Mouse (Mus musculus) MEL (cell line): Measurements from ENCODE around the gene Med19.

Source experiments
- CTCF ChIP-seq, 3 experiments: IDR thresholded peaks in 2 of 3; conservative IDR thresholded peaks in 1 of 3; 2 replicates each; pipeline ENCODE4 v1.5.1; 2011 to 2012; ENCODE audit warnings: low read length in 3 of 3, low read depth in 2 of 3, mild to moderate bottlenecking in 2 of 3, improper control_type of control experiment in 1 of 3, inconsistent platforms in 1 of 3, mixed read lengths in 1 of 3, moderate library complexity in 1 of 3; ENCODE audit not compliant: control insufficient read depth in 1 of 3, insufficient read depth in 1 of 3, poor library complexity in 1 of 3, severe bottlenecking in 1 of 3
- E2F4 ChIP-seq: IDR thresholded peaks from 2 replicates; pipeline ENCODE4 v1.6.1; 2011; ENCODE audit warnings: low read depth, low read length, improper control_type of control experiment, borderline replicate concordance
- EP300 ChIP-seq, 2 experiments: IDR thresholded peaks; 2 replicates each; pipeline ENCODE4 v1.6.1; 2011; ENCODE audit warnings: improper control_type of control experiment in 2 of 2, low read length in 2 of 2, low read depth in 1 of 2, mild to moderate bottlenecking in 1 of 2
- GATA1 ChIP-seq: IDR thresholded peaks from 2 replicates; pipeline ENCODE4 v1.6.1; 2011; ENCODE audit warnings: low read depth, low read length, improper control_type of control experiment
- MAZ ChIP-seq: IDR thresholded peaks from 2 replicates; pipeline ENCODE4 v1.6.1; 2012; ENCODE audit warnings: low read depth, mild to moderate bottlenecking, inconsistent platforms, low read length, improper control_type of control experiment
- POLR2A ChIP-seq, 2 experiments: IDR thresholded peaks; 2 replicates each; pipeline ENCODE4 v1.6.1; 2011 to 2012; ENCODE audit warnings: low read length in 2 of 2, mild to moderate bottlenecking in 2 of 2, control low read depth in 1 of 2, improper control_type of control experiment in 1 of 2, low read depth in 1 of 2, moderate library complexity in 1 of 2; ENCODE audit not compliant: control insufficient read depth in 1 of 2, insufficient read depth in 1 of 2, poor library complexity in 1 of 2
- TAL1 ChIP-seq: IDR thresholded peaks from 2 replicates; pipeline ENCODE4 v1.6.1; 2012; ENCODE audit warnings: mild to moderate bottlenecking, inconsistent platforms, low read length, moderate library complexity, mixed read lengths
- TBP ChIP-seq: IDR thresholded peaks from 2 replicates; pipeline ENCODE4 v1.8.0; 2011; ENCODE audit warnings: low read depth, low read length, improper control_type of control experiment
- ZC3H11A ChIP-seq: IDR thresholded peaks from 2 replicates; pipeline ENCODE4 v1.6.1; 2012; ENCODE audit warnings: low read depth, mild to moderate bottlenecking, inconsistent platforms, low read length, improper control_type of control experiment
- ZKSCAN1 ChIP-seq: IDR thresholded peaks from 2 replicates; pipeline ENCODE4 v1.6.1; 2012; ENCODE audit warnings: low read depth, mild to moderate bottlenecking, inconsistent platforms, low read length, improper control_type of control experiment, moderate library complexity
- ZNF384 ChIP-seq: IDR thresholded peaks from 2 replicates; pipeline ENCODE4 v1.6.1; 2012; ENCODE audit warnings: low read depth, mild to moderate bottlenecking, inconsistent platforms, low read length, improper control_type of control experiment

- TF ChIP-seq ZC3H11A (no peak), CTCF (IDR thresholded peaks at IDR 0.05 in 2 of 3, conservative IDR thresholded peaks at IDR 0.05 in 1 of 3; ENCODE audit: control insufficient read depth in 1 of 3, insufficient read depth in 1 of 3, low read depth in 2 of 3, low read length in 3 of 3, poor library complexity in 1 of 3, severe bottlenecking in 1 of 3) (no peak), ZNF384 (no peak), MAZ (no peak), POLR2A (IDR thresholded peaks at IDR 0.05; ENCODE audit: control insufficient read depth in 1 of 2, insufficient read depth in 1 of 2, low read depth in 1 of 2, low read length in 2 of 2, poor library complexity in 1 of 2) (no peak), TBP (no peak), ZKSCAN1 (no peak), TAL1 (no peak), E2F4 (no peak), GATA1 (no peak), EP300 (IDR thresholded peaks at IDR 0.05; ENCODE audit: low read depth in 1 of 2, low read length in 2 of 2) (no peak)
Measured at GRCm38 (mm10) chr2:84726716-84727115, 48.5 kb downstream of the Med19 start.
